Mouse (Mus musculus) hindbrain, embryonic 14.5 days (tissue): ENCODE measurements at regions not wholly inside any gene's neighbourhood (a gene's known extent, or its start where the extent isn't known, plus 50 kb on each side); places are given as distances from the start of the nearest gene placed in this dataset.

Source experiments
- ATAC-seq: fragments of 200-750 bp; cut with Nextera tagmentation; 2 replicates; pipeline ENCODE4 v1.8.0; 2017; ENCODE audit warnings: moderate number of reproducible peaks, mild to moderate bottlenecking, moderate TSS enrichment, moderate library complexity; ENCODE audit not compliant: low FRiP score
- DNase-seq: peaks from one replicate; pipeline ENCODE4 v3.0.0-alpha.2; 2015; ENCODE audit warnings: low spot score
- H3K27ac ChIP-seq: fragments of 300-500 bp; sonication (generic); 2 replicates; pipeline ENCODE4 v1.5.1; 2014; ENCODE audit warnings: mild to moderate bottlenecking, moderate library complexity
- H3K27me3 ChIP-seq: fragments of 300-500 bp; sonication (generic); 2 replicates; pipeline ENCODE4 v1.6.1; 2014; ENCODE audit warnings: mild to moderate bottlenecking, low read length, mixed read lengths; ENCODE audit not compliant: control insufficient read depth, insufficient read depth
- H3K36me3 ChIP-seq: fragments of 300-500 bp; sonication (generic); replicated peaks from 2 replicates; pipeline ENCODE4 v1.6.1; 2014; ENCODE audit not compliant: control insufficient read depth, insufficient read depth
- H3K4me1 ChIP-seq: fragments of 300-500 bp; sonication (generic); replicated peaks from 2 replicates; pipeline ENCODE4 v1.6.1; 2014; ENCODE audit warnings: antibody characterized with exemption, low read length, mixed read lengths; ENCODE audit not compliant: control insufficient read depth, insufficient read depth
- H3K4me2 ChIP-seq: fragments of 300-500 bp; sonication (generic); replicated peaks from 2 replicates; pipeline ENCODE4 v1.6.1; 2014; ENCODE audit warnings: mild to moderate bottlenecking, moderate library complexity
- H3K4me3 ChIP-seq: fragments of 300-500 bp; sonication (generic); replicated peaks from 2 replicates; pipeline ENCODE4 v1.5.1; 2014; ENCODE audit warnings: mild to moderate bottlenecking, low read length
- H3K9ac ChIP-seq: fragments of 300-500 bp; sonication (generic); 2 replicates; pipeline ENCODE4 v1.6.1; 2014
- H3K9me3 ChIP-seq: fragments of 300-500 bp; sonication (generic); 2 replicates; pipeline ENCODE4 v1.6.1; 2016; ENCODE audit warnings: low read length; ENCODE audit not compliant: control insufficient read depth
- WGBS: fragments of 180-500 bp; shearing (Covaris S2); extraction: QIAGEN DNeasy Blood & Tissue Kit; methylation state at CpG from one replicate; pipeline ENCODE4 v1.1.7; 2014; 5-methylcytosine and 5-hydroxymethylcytosine counted together

GRCm38 (mm10) chr9:113462267-113462887 lies 245.7 kb downstream of the Pdcd6ip start:
- DNase-seq (peak; percentile 36), ATAC-seq (peak; percentile 74)
- H3K4me2 ChIP-seq = no peak overlapping the region
- 39% methylated on average over 1 of the region's 1 CpGs for WGBS
- H3K9me3 ChIP-seq = no peaks in the 10 kb centered on the region
- H3K27me3 ChIP-seq = no peaks in the 10 kb centered on the region
- no peak overlapping the region for H3K9ac ChIP-seq
- peak overlapping the region; percentile 40 for H3K27ac ChIP-seq
- H3K4me3 ChIP-seq = no peak overlapping the region
- H3K36me3 ChIP-seq = no peaks in the 10 kb centered on the region
- peaks cover 6% of the 10 kb centered on the region; the same call in 1 of the 2 replicates for H3K4me1 ChIP-seq

DNA sequence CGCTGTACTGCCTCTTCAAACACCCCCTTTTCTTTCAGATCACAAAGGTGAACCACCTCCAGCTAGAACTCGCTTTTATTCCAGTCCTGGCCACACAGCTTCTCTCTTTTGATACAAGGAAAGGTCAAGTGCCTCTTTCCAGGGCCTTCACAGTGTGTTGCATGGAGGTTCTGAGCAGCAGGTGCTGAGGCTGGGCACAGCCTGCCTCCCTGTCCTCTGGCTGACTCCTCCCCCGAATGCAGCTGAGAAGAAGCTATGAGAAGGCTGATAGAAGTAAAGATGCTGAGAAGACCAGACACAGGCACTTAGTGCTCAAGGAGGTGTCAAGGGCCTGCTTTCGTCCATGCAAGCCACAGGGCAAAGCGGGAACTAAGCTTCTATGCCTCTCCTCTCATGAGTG lies 248.2 kb downstream of the Pdcd6ip start:
- ATAC-seq = no peak
- Histone ChIP-seq H3K27ac (no peak overlapping the region), H3K4me2 (no peak overlapping the region), H3K4me1 (peaks cover 6% of the 10 kb centered on the region; the same call in 1 of the 2 replicates), H3K27me3 (no peaks in the 10 kb centered on the region), H3K9me3 (no peaks in the 10 kb centered on the region), H3K36me3 (no peaks in the 10 kb centered on the region), H3K4me3 (no peak overlapping the region), H3K9ac (no peak overlapping the region)
- WGBS = 80% methylated on average over 5 of the region's 5 CpGs
- DNase-seq = no peak

GRCm38 (mm10) chr9:113459221-113459620 lies 248.8 kb downstream of the Pdcd6ip start:
- no peak for ATAC-seq
- H3K4me2 ChIP-seq = no peak overlapping the region
- no peaks in the 10 kb centered on the region for H3K9me3 ChIP-seq
- WGBS = 43% methylated on average over 2 of the region's 2 CpGs
- no peaks in the 10 kb centered on the region for H3K27me3 ChIP-seq
- no peaks in the 10 kb centered on the region for H3K36me3 ChIP-seq
- H3K4me3 ChIP-seq = no peak overlapping the region
- peaks cover 6% of the 10 kb centered on the region; the same call in 1 of the 2 replicates for H3K4me1 ChIP-seq
- DNase-seq = no peak
- no peak overlapping the region for H3K27ac ChIP-seq
- H3K9ac ChIP-seq = no peak overlapping the region

GRCm38 (mm10) chr9:113458741-113459154 lies 249.3 kb downstream of the Pdcd6ip start:
- H3K27me3 ChIP-seq = no peaks in the 10 kb centered on the region
- WGBS = 12% methylated on average over 5 of the region's 5 CpGs
- DNase-seq = no peak

GRCm38 (mm10) chr9:113457169-113457850 lies 250.7 kb downstream of the Pdcd6ip start:
- 89% methylated on average over 13 of the region's 13 CpGs for WGBS

More at GRCm38 (mm10) chr9:113458741-113459154, 249.3 kb downstream of the Pdcd6ip start:
- Histone ChIP-seq H3K36me3 (no peaks in the 10 kb centered on the region), H3K4me2 (no peak overlapping the region), H3K4me3 (no peak overlapping the region), H3K9me3 (no peaks in the 10 kb centered on the region), H3K4me1 (peaks cover 6% of the 10 kb centered on the region; the same call in 1 of the 2 replicates), H3K9ac (no peak overlapping the region), H3K27ac (no peak overlapping the region)
- no peak for ATAC-seq

DNA sequence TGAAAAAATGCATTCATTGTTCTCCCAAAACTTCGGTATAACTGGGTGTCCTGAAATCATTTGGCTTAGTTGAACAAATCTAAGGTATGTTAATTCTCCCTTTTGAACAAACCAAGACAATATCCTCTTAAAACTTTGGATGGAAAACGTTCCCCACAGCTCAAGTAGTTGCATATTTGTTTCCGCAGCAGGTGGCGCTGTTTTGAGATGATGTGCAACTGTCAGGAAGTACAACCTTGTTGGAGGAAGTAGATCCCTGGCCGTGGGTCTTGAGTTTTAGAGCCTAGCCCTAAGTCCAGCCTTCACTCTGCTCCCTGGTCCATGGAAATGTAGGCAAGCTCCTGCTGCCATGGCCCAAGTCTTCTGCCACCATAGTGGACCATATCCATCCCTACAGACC lies 252.5 kb downstream of the Pdcd6ip start:
- no peak overlapping the region for H3K9ac ChIP-seq
- H3K4me1 ChIP-seq = no peaks in the 10 kb centered on the region
- no peaks in the 10 kb centered on the region for H3K9me3 ChIP-seq
- WGBS = 91% methylated on average over 5 of the region's 5 CpGs
- H3K27ac ChIP-seq = no peak overlapping the region
- no peak for ATAC-seq
- no peaks in the 10 kb centered on the region for H3K27me3 ChIP-seq
- H3K4me3 ChIP-seq = no peak overlapping the region
- H3K36me3 ChIP-seq = no peaks in the 10 kb centered on the region
- H3K4me2 ChIP-seq = no peak overlapping the region
- DNase-seq = no peak

More at GRCm38 (mm10) chr9:113457169-113457850, 250.7 kb downstream of the Pdcd6ip start:
- H3K4me3 ChIP-seq = no peak overlapping the region
- DNase-seq = no peak
- no peak for ATAC-seq
- H3K27me3 ChIP-seq = no peaks in the 10 kb centered on the region
- no peaks in the 10 kb centered on the region for H3K9me3 ChIP-seq
- no peak overlapping the region for H3K27ac ChIP-seq
- H3K9ac ChIP-seq = no peak overlapping the region
- no peak overlapping the region for H3K4me2 ChIP-seq
- no peaks in the 10 kb centered on the region for H3K36me3 ChIP-seq
- 0 out of 2 replicates have a peak, but pooled peaks cover 3% of the 10 kb centered on the region for H3K4me1 ChIP-seq

DNA sequence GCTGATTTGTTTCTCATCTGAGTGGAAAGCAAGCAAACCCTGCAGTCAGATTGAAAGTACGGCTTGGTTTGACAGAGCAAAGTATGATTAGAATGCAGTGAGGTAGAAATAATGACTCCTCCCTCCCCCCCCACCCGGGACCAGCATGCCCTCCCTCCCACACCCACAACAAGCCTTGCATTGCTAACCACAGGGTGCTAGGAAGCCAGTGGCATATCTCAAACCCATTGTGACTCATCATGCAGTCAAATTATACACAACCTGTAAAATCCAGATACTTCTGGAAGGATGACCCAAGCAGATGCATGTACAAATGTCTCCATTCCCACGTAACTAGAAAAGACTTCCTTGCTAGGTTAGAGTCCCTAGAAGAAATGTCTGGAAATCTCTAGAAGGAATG lies 254.8 kb downstream of the Pdcd6ip start:
- Histone ChIP-seq H3K27ac (no peak overlapping the region), H3K27me3 (no peaks in the 10 kb centered on the region), H3K9me3 (no peaks in the 10 kb centered on the region), H3K4me1 (no peaks in the 10 kb centered on the region), H3K9ac (no peak overlapping the region), H3K36me3 (no peaks in the 10 kb centered on the region), H3K4me2 (no peak overlapping the region), H3K4me3 (no peak overlapping the region)
- DNase-seq (no peak), ATAC-seq (no peak)
- WGBS = 50% methylated on average over 3 of the region's 3 CpGs

DNA sequence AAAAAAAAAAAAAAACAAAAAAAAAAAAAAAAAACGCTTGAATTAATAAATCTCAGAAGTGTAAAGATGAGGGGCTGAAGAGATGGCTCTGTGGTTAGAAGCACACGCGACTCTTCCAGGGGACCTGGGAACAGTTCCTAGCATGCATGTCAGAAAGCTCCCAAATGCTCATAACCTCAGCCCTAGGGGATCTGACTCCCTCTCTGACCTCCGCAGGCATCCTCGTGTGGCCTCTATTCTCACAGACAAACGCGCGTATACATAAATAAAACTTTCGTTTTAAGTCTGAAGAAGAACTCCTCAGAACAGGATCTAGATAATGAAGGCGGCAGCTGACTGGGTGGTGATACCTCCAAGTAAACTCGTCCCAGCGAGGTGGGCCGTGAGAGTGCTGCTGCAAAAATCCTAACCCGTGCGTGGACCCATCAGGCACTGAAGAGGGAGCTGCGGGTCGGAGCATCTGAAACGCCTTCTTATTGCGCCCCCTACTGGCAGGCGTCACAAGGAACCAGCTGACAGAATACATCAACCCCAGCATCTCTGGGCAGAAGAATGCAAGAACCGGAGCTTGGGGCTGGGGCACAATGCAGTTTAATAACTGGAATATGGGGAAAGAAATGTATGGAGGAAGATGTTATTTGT lies 266.2 kb downstream of the Pdcd6ip start:
- Histone ChIP-seq H3K4me1 (no peaks in the 10 kb centered on the region), H3K36me3 (no peaks in the 10 kb centered on the region), H3K4me3 (no peak overlapping the region; the same call in 1 of the 2 replicates), H3K27ac (no peak overlapping the region), H3K4me2 (peak overlapping the region; percentile 49), H3K9ac (no peak overlapping the region), H3K9me3 (no peaks in the 10 kb centered on the region), H3K27me3 (no peaks in the 10 kb centered on the region)
- 9% methylated on average over 21 of the region's 21 CpGs for WGBS
- peak; percentile 87 for DNase-seq
- peak; percentile 60; the same call in 1 of the 2 replicates for ATAC-seq

GRCm38 (mm10) chr9:113438394-113438793 lies 269.7 kb downstream of the Pdcd6ip start:
- Histone ChIP-seq H3K27me3 (no peaks in the 10 kb centered on the region), H3K4me3 (no peak overlapping the region), H3K9me3 (no peaks in the 10 kb centered on the region), H3K9ac (no peak overlapping the region), H3K4me1 (no peaks in the 10 kb centered on the region), H3K4me2 (no peak overlapping the region), H3K36me3 (no peaks in the 10 kb centered on the region), H3K27ac (no peak overlapping the region)
- WGBS = 63% methylated on average over 7 of the region's 7 CpGs
- ATAC-seq (no peak), DNase-seq (no peak)
